Mouse (Mus musculus) adipose tissue, adult 10 weeks (tissue): Measurements from ENCODE around the gene Krtap17-1. TPM values are rescaled to one million over a fixed set of nuclear protein-coding genes. Genes with fewer than 3 reads are reported as not detected.

Experiments
- polyA plus RNA-seq: library from polyadenylated mRNA; stranded (reverse); fragments of 350-450 nt; fragmentation: Illumina TruSeq; extraction: RNeasy Lipid Tissue Mini Kit (QIAGEN cat#74804); gene quantifications from one replicate; pipeline ENCODE4 v1.2.3, GENCODE M21; 2014; ENCODE audit warnings: low read depth, low replicate concordance

Gene Krtap17-1
- polyA plus RNA-seq, result not detected

DNA sequence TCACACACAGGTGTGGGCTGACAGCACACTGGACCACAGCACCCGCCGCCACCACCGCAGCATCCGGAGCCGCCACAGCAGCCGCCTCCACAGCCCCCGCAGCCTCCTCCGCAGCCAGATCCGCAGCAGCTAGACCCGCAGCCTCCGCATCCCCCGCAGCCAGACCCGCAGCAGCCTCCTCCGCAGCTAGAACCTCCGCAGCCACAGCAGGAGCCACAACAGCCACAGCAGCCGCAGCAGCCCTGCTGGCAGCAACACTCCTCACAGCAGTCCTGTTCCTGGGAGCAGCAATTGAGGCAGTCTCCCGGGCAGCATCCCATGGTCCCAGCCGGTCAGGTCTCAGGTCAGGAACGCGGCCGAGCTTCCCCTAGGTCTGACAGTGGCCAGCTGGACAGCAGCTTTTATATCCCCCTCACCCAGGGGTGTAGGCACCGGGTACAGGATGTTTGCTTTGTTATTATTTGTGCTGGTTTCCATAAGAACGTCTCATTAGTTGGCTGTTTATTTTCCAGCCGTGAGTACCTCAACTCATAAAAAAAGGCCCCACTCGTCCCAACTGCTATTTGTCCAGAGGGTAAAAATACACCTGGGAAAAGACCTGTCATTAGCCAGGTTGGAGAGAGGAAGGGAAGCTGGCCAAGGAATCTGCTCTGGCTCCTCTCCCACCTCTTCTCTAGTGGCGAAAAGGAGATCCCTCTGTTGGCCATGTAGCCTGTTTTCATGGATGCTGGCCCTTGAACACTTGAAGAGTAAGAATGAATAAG lies at the start of gene Krtap17-1:
Gene Krtap17-1 (minus strand): TSS at position 375 of the 764 bp plus-strand sequence.

DNA sequence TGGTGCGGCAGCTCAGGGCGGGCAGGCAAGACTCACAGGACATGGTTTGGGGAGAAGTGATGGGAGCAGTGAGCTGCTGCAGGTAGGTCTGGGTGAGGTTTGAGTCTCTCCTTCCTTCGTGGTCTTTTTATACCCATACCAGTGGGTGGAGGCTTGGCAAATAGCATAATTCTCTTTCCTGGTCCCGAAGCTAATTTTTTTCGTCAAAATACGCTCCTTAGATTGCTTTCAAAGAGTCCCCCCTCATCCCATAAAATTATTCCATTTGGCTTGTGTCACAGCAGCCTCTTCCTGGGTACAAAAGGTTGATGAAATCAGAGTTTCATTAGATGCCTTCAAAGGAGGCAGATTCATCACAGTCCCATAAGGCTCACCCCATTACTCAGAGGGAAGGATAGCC lies 47.7 kb upstream of the Krtap17-1 start, which contains the start of gene Krt34:
Gene Krt34 (minus strand): TSS at position 101 of the 400 bp plus-strand sequence.

DNA sequence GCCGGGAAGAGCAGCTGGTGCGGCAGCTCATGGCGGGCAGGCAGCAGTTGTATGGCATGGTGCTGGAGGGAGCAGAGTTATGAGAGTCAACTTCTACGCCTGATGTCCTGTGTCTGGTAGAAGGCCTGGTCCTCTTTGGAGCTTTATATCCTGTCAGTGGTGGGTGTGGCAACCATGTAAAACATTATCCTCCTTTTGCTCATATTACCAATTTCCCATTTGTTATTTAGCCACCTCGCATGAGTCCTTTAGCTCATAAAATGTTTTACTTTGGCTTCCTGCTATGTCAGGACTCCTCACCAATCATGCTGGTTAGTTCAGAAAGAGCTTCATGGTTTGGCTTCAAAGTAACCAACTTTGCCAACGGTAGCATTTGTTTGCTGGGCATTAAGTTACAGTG lies 36.0 kb upstream of the Krtap17-1 start, which contains the start of gene Krt33b:
Gene Krt33b (minus strand): TSS at position 101 of the 400 bp plus-strand sequence.

DNA sequence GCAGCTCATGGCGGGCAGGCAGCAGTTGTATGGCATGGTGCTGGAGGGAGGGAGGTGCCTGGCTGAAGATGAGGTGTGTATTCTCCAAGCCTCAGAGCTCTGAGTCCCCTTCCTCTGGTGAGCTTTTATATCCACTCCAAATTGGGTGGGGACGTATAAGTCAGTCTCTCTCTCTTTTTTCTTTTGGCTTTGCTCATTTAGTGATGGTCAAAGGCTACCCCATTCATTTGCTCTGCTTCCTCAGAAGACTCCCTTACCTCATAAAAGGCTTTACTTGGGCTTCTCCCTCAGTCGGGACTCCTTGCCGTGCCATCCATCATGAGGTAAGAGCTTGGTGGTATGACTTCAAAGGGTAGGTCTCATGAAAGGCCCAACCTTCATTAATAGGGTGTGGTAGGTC lies 22.3 kb upstream of the Krtap17-1 start, which contains the start of gene Krt33a:
Gene Krt33a (minus strand): TSS at position 101 of the 400 bp plus-strand sequence.

DNA sequence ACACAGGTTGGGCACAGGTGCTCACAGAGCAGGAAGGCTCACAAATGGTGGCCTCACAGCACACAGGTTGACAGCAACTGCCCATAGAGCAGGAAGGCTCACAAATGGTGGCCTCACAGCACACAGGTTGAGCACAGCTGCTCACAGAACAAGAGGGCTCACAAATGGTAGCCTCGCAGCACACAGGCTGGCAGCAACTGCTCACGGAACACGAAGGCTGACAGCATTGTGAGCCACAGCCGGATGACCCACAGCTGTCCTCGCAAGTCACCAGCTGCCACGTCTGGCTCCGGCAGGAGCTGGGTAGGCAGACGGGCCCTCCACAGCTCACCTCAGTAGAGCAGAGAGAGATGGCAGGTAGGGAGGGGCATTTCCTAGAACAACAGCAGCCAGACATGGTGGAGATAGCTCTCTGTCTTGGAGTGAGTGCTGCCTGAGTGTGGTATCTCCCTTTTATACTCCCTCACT lies 7.6 kb downstream of the Krtap17-1 start, which contains the start of gene Krtap16-1:
Gene Krtap16-1 (minus strand): TSS at position 418 of the 468 bp plus-strand sequence.

DNA sequence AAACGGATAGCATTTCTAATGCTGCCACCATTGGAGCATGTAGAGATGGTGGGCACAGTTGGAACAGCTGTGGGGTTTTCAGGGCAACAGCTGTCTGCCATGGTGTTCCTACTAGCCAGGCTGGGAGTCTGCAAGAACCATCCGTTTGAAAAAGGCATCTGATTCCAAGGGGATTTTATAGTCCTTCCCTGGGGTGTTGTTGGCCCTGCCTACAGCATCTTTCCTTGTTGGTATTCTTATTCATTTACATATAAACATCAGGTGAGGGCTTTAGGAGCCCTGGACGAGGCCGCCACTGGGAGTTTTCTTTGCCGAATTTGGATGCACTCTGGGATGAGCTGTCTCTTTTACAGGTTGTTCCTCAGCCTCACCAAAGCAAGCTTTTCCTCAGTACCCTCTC lies 14.8 kb downstream of the Krtap17-1 start, which contains the start of gene Krtap29-1:
Gene Krtap29-1 (minus strand): TSS at position 101 of the 400 bp plus-strand sequence.

DNA sequence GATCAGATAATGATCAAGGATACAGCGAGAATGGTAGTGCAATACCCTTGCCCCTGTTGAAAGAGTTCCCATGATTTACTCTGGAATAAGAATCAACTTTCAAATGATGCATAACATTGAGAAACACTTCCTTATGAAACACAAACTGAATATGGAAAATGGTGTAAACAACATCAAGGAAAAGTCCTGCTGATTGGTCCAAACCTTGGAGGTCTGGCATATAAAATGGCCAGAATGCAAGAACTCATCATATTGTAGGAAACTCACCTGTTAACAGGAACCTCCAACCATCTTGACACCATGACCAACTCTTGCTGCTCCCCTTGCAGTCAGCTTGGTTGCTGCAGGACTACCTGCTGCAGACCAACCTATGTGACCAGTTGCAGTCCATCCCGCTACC lies 45.6 kb downstream of the Krtap17-1 start, which contains the start of gene Krtap9-5:
Gene Krtap9-5 (plus strand): TSS at position 301 of the 400 bp plus-strand sequence.

Other genes starting within 250 kb of the Krtap17-1 start
- gene Gm11595, start 221.1 kb downstream of the Krtap17-1 start, polyA plus RNA-seq, result not detected
- not detected for gene Krtap4-8, start 213.3 kb downstream of the Krtap17-1 start, polyA plus RNA-seq
- not detected for gene Krtap4-9, start 208.8 kb downstream of the Krtap17-1 start, polyA plus RNA-seq
- gene Gm11596, start 200.5 kb downstream of the Krtap17-1 start, polyA plus RNA-seq, result not detected
- not detected for gene Gm11569, start 195.1 kb downstream of the Krtap17-1 start, polyA plus RNA-seq
- not detected for gene Gm11554, start 189.5 kb downstream of the Krtap17-1 start, polyA plus RNA-seq
- gene Krtap4-13, start 184.1 kb downstream of the Krtap17-1 start, polyA plus RNA-seq, result not detected
- gene Gm11564, start 178.3 kb downstream of the Krtap17-1 start, polyA plus RNA-seq, result not detected
- not detected for gene 2300003K06Rik, start 155.9 kb downstream of the Krtap17-1 start, polyA plus RNA-seq
- not detected for gene Krtap4-16, start 142.4 kb downstream of the Krtap17-1 start, polyA plus RNA-seq
- gene Gm11568, start 136.1 kb downstream of the Krtap17-1 start, polyA plus RNA-seq, result not detected
- gene Gm11559, start 129.5 kb downstream of the Krtap17-1 start, polyA plus RNA-seq, result not detected
- not detected for gene Krtap9-1, start 120.6 kb downstream of the Krtap17-1 start, polyA plus RNA-seq
- not detected for gene Gm11567, start 114.8 kb downstream of the Krtap17-1 start, polyA plus RNA-seq
- not detected for gene Krtap31-1, start 86.1 kb downstream of the Krtap17-1 start, polyA plus RNA-seq
- not detected for gene Gm11565, start 79.2 kb downstream of the Krtap17-1 start, polyA plus RNA-seq
- not detected for gene Krtap31-2, start 57.7 kb downstream of the Krtap17-1 start, polyA plus RNA-seq
- gene Krtap9-5, start 45.5 kb downstream of the Krtap17-1 start, polyA plus RNA-seq, result not detected
- gene Krtap29-1, start 14.9 kb downstream of the Krtap17-1 start, polyA plus RNA-seq, result not detected
- gene Krtap16-1, start 7.4 kb downstream of the Krtap17-1 start, polyA plus RNA-seq, result not detected
- gene Krt33a, start 22.2 kb upstream of the Krtap17-1 start, polyA plus RNA-seq, result not detected
- not detected for gene Krt33b, start 35.9 kb upstream of the Krtap17-1 start, polyA plus RNA-seq
- not detected for gene Krt34, start 47.6 kb upstream of the Krtap17-1 start, polyA plus RNA-seq
- gene Krt31, start 56.6 kb upstream of the Krtap17-1 start, polyA plus RNA-seq, result not detected
- 0.31 TPM for gene Krt32, start 94.2 kb upstream of the Krtap17-1 start, polyA plus RNA-seq
- not detected for gene Krt35, start 102.2 kb upstream of the Krtap17-1 start, polyA plus RNA-seq
- 0.48 TPM for gene Krt36, start 111.6 kb upstream of the Krtap17-1 start, polyA plus RNA-seq
- not detected for gene Krt13, start 127.6 kb upstream of the Krtap17-1 start, polyA plus RNA-seq
- 10.5 TPM for gene Krt15, start 141.9 kb upstream of the Krtap17-1 start, polyA plus RNA-seq
- gene Krt19, start 154.7 kb upstream of the Krtap17-1 start, polyA plus RNA-seq, result 152 TPM
- gene Krt9, start 199.3 kb upstream of the Krtap17-1 start, polyA plus RNA-seq, result not detected
- 34.6 TPM for gene Krt14, start 213.6 kb upstream of the Krtap17-1 start, polyA plus RNA-seq